Mouse (Mus musculus): ENCODE measurements at regions not wholly inside any gene's neighbourhood (a gene's known extent, or its start where the extent isn't known, plus 50 kb on each side); places are given as distances from the start of the nearest gene placed in this dataset.

GRCm38 (mm10) chr11:114313652-114314051 is 246.8 kb upstream of the Sdk2 start:
- H3K36me3 ChIP-seq: no peaks in the 10 kb centered on the region
- no peak overlapping the region for H3K9ac ChIP-seq (replicated peaks)
- no peak overlapping the region for H3K27ac ChIP-seq (replicated peaks)
- WGBS: 39% methylated on average over 6 of the region's 6 CpGs
- no peak overlapping the region for H3K4me3 ChIP-seq (replicated peaks)
- peaks cover 27% of the 10 kb centered on the region for H3K4me1 ChIP-seq
- no peak overlapping the region for H3K4me2 ChIP-seq
- H3K9me3 ChIP-seq (replicated peaks): no peaks in the 10 kb centered on the region
- H3K27me3 ChIP-seq (replicated peaks): 0 out of 2 replicates have a peak, but pooled peaks cover 7% of the 10 kb centered on the region
- ATAC-seq (ENCODE audit: low FRiP score): no peak

- Histone ChIP-seq H3K9me3 (replicated peaks) (no peaks in the 10 kb centered on the region), H3K4me3 (replicated peaks) (no peak overlapping the region), H3K4me2 (no peak overlapping the region), H3K27me3 (replicated peaks) (0 out of 2 replicates have a peak, but pooled peaks cover 7% of the 10 kb centered on the region), H3K4me1 (peaks cover 18% of the 10 kb centered on the region), H3K9ac (replicated peaks) (no peak overlapping the region), H3K27ac (replicated peaks) (no peak overlapping the region), H3K36me3 (no peaks in the 10 kb centered on the region)
- no peak for ATAC-seq (ENCODE audit: low FRiP score)
- 90% methylated on average over 4 of the region's 4 CpGs for WGBS
Measured at GRCm38 (mm10) chr11:114311640-114312039, 244.8 kb upstream of the Sdk2 start.

GRCm38 (mm10) chr11:114303636-114304354 is 236.9 kb upstream of the Sdk2 start:
- H3K27ac ChIP-seq (replicated peaks): no peak overlapping the region; the same call in 1 of the 2 replicates
- no peaks in the 10 kb centered on the region for H3K9me3 ChIP-seq (replicated peaks)
- peaks cover 22% of the 10 kb centered on the region for H3K4me1 ChIP-seq
- H3K27me3 ChIP-seq (replicated peaks): no peaks in the 10 kb centered on the region; the same call in 1 of the 2 replicates
- ATAC-seq (ENCODE audit: low FRiP score): peak; percentile 74; the same call in 1 of the 2 replicates
- WGBS: 41% methylated on average over 13 of the region's 13 CpGs
- H3K9ac ChIP-seq (replicated peaks): no peak overlapping the region
- H3K4me3 ChIP-seq (replicated peaks): no peak overlapping the region
- no peak overlapping the region for H3K4me2 ChIP-seq
- H3K36me3 ChIP-seq: no peaks in the 10 kb centered on the region

- Histone ChIP-seq H3K4me3 (replicated peaks) (no peak overlapping the region), H3K27ac (replicated peaks) (peak overlapping the region; percentile 23; the same call in 1 of the 2 replicates), H3K9ac (replicated peaks) (no peak overlapping the region), H3K4me1 (peaks cover 22% of the 10 kb centered on the region), H3K27me3 (replicated peaks) (no peaks in the 10 kb centered on the region), H3K36me3 (no peaks in the 10 kb centered on the region), H3K9me3 (replicated peaks) (no peaks in the 10 kb centered on the region), H3K4me2 (no peak overlapping the region)
- 29% methylated on average over 10 of the region's 10 CpGs for WGBS
- no peak for ATAC-seq (ENCODE audit: low FRiP score)
Measured at GRCm38 (mm10) chr11:114300611-114301319, 233.9 kb upstream of the Sdk2 start.

- ATAC-seq (ENCODE audit: low FRiP score): no peak
- H3K4me1 ChIP-seq: peaks cover 26% of the 10 kb centered on the region
Measured at GRCm38 (mm10) chr11:114296816-114297334, 230.0 kb upstream of the Sdk2 start.

GRCm38 (mm10) chr11:114294511-114295250 is 227.8 kb upstream of the Sdk2 start:
- WGBS: 53% methylated on average over 5 of the region's 5 CpGs
- peak; percentile 45; the same call in 1 of the 2 replicates for ATAC-seq (ENCODE audit: low FRiP score)
- Histone ChIP-seq H3K9me3 (replicated peaks) (no peaks in the 10 kb centered on the region), H3K9ac (replicated peaks) (no peak overlapping the region), H3K4me1 (peaks cover 11% of the 10 kb centered on the region), H3K27me3 (replicated peaks) (no peaks in the 10 kb centered on the region), H3K4me3 (replicated peaks) (no peak overlapping the region), H3K4me2 (no peak overlapping the region), H3K27ac (replicated peaks) (peak overlapping the region; percentile 58; the same call in 1 of the 2 replicates), H3K36me3 (no peaks in the 10 kb centered on the region)

More at GRCm38 (mm10) chr11:114296816-114297334, 230.0 kb upstream of the Sdk2 start:
- 89% methylated on average over 10 of the region's 10 CpGs for WGBS
- H3K27me3 ChIP-seq (replicated peaks): no peaks in the 10 kb centered on the region
- H3K4me3 ChIP-seq (replicated peaks): no peak overlapping the region
- no peak overlapping the region for H3K9ac ChIP-seq (replicated peaks)
- no peaks in the 10 kb centered on the region for H3K9me3 ChIP-seq (replicated peaks)
- H3K36me3 ChIP-seq: no peaks in the 10 kb centered on the region
- H3K4me2 ChIP-seq: no peak overlapping the region
- no peak overlapping the region for H3K27ac ChIP-seq (replicated peaks)

- Histone ChIP-seq H3K9ac (replicated peaks) (no peak overlapping the region), H3K27me3 (replicated peaks) (no peaks in the 10 kb centered on the region), H3K4me1 (peaks cover 14% of the 10 kb centered on the region), H3K27ac (replicated peaks) (no peak overlapping the region), H3K36me3 (no peaks in the 10 kb centered on the region), H3K4me2 (no peak overlapping the region), H3K9me3 (replicated peaks) (no peaks in the 10 kb centered on the region), H3K4me3 (replicated peaks) (no peak overlapping the region)
- WGBS: 81% methylated on average over 5 of the region's 5 CpGs
- ATAC-seq (ENCODE audit: low FRiP score): no peak
Measured at GRCm38 (mm10) chr11:114291258-114291657, 224.4 kb upstream of the Sdk2 start.

GRCm38 (mm10) chr11:114289946-114290345 is 223.1 kb upstream of the Sdk2 start:
- H3K9ac ChIP-seq (replicated peaks): no peak overlapping the region
- H3K27ac ChIP-seq (replicated peaks): no peak overlapping the region
- H3K9me3 ChIP-seq (replicated peaks): no peaks in the 10 kb centered on the region
- 90% methylated on average over 1 of the region's 1 CpGs for WGBS
- H3K27me3 ChIP-seq (replicated peaks): no peaks in the 10 kb centered on the region
- H3K4me1 ChIP-seq: peaks cover 15% of the 10 kb centered on the region
- H3K4me2 ChIP-seq: no peak overlapping the region
- no peak for ATAC-seq (ENCODE audit: low FRiP score)
- H3K36me3 ChIP-seq: no peaks in the 10 kb centered on the region
- H3K4me3 ChIP-seq (replicated peaks): no peak overlapping the region

GRCm38 (mm10) chr11:114284820-114285666 is 218.2 kb upstream of the Sdk2 start:
- Histone ChIP-seq H3K4me1 (peaks cover 17% of the 10 kb centered on the region), H3K27me3 (replicated peaks) (no peaks in the 10 kb centered on the region; the same call in 1 of the 2 replicates), H3K9me3 (replicated peaks) (no peaks in the 10 kb centered on the region), H3K27ac (replicated peaks) (0 out of 2 replicates have a peak overlapping the region, but pooled peaks have one; percentile 9), H3K36me3 (no peaks in the 10 kb centered on the region), H3K9ac (replicated peaks) (no peak overlapping the region), H3K4me3 (replicated peaks) (no peak overlapping the region), H3K4me2 (no peak overlapping the region)
- peak; percentile 53; the same call in 1 of the 2 replicates for ATAC-seq (ENCODE audit: low FRiP score)
- WGBS: 71% methylated on average over 20 of the region's 20 CpGs

GRCm38 (mm10) chr11:114283208-114283607 is 216.4 kb upstream of the Sdk2 start:
- ATAC-seq (ENCODE audit: low FRiP score): no peak
- WGBS: 57% methylated on average over 4 of the region's 5 CpGs
- Histone ChIP-seq H3K27me3 (replicated peaks) (no peaks in the 10 kb centered on the region; the same call in 1 of the 2 replicates), H3K4me1 (peaks cover 17% of the 10 kb centered on the region), H3K9me3 (replicated peaks) (no peaks in the 10 kb centered on the region), H3K27ac (replicated peaks) (no peak overlapping the region), H3K4me3 (replicated peaks) (no peak overlapping the region), H3K36me3 (no peaks in the 10 kb centered on the region), H3K9ac (replicated peaks) (no peak overlapping the region), H3K4me2 (no peak overlapping the region)

Measured in neural tube, embryonic 15.5 days (tissue).